Mouse (Mus musculus) heart, embryonic 13.5 days (tissue): ENCODE measurements around the gene Xlr3c. TPM values are rescaled to one million over a fixed set of nuclear protein-coding genes. Genes with fewer than 3 reads are reported as not detected.

Experiments
- polyA plus RNA-seq: library from polyadenylated mRNA; unstranded; fragments of >200 nt; fragmentation: Nextera tagmentation; extraction: Ambion mirVana; gene quantifications from 2 replicates; pipeline ENCODE4 v1.2.1, GENCODE M21; 2015

Gene Xlr3c
- polyA plus RNA-seq, 1 experiment from 2014 or later = not detected

Other genes starting within 250 kb of the Xlr3c start
- 0.16 TPM in 1 of 2 replicates, not detected in the other for gene Pnma5, start 228.3 kb downstream of the Xlr3c start, polyA plus RNA-seq
- gene Pnma3, start 200.6 kb downstream of the Xlr3c start, polyA plus RNA-seq = not detected in 2 replicates
- gene Xlr4a, start 182.9 kb downstream of the Xlr3c start, polyA plus RNA-seq = 0.44 and 0.78 TPM in 2 replicates
- 1.2 and 1.4 TPM in 2 replicates for gene Xlr3a, start 168.3 kb downstream of the Xlr3c start, polyA plus RNA-seq
- gene Gm14685, start 148.3 kb downstream of the Xlr3c start, polyA plus RNA-seq = not detected in 2 replicates
- not detected in 2 replicates for gene Xlr5b, start 116.6 kb downstream of the Xlr3c start, polyA plus RNA-seq
- gene DXBay18, start 115.9 kb downstream of the Xlr3c start, polyA plus RNA-seq = not detected in 2 replicates
- gene Spin2d, start 88.4 kb downstream of the Xlr3c start, polyA plus RNA-seq = not detected in 2 replicates
- 4.5 and 7.1 TPM in 2 replicates for gene Xlr3b, start 73.2 kb downstream of the Xlr3c start, polyA plus RNA-seq
- gene Xlr4b, start 51.1 kb downstream of the Xlr3c start, polyA plus RNA-seq = 0.52 and 1.0 TPM in 2 replicates
- 8.2 and 8.5 TPM in 2 replicates for gene F8a, start 37.1 kb downstream of the Xlr3c start, polyA plus RNA-seq
- 0.27 TPM in 1 of 2 replicates, not detected in the other for gene Xlr4c, start 22.3 kb downstream of the Xlr3c start, polyA plus RNA-seq
- not detected in 2 replicates for gene Xlr5a, start 27.6 kb upstream of the Xlr3c start, polyA plus RNA-seq
- gene Xlr5c, start 27.6 kb upstream of the Xlr3c start, polyA plus RNA-seq = not detected in 2 replicates
- not detected in 2 replicates for gene Gm45015, start 71.5 kb upstream of the Xlr3c start, polyA plus RNA-seq
- 8.0 and 8.7 TPM in 2 replicates for gene Zfp275, start 77.2 kb upstream of the Xlr3c start, polyA plus RNA-seq
- gene Gm18336, start 133.3 kb upstream of the Xlr3c start, polyA plus RNA-seq = not detected in 2 replicates
- gene Zfp92, start 145.7 kb upstream of the Xlr3c start, polyA plus RNA-seq = not detected in 2 replicates
- gene Trex2, start 170.0 kb upstream of the Xlr3c start, polyA plus RNA-seq = not detected in 2 replicates
- 52.1 and 61.7 TPM in 2 replicates for gene Haus7, start 193.7 kb upstream of the Xlr3c start, polyA plus RNA-seq
- 76.0 and 87.0 TPM in 2 replicates for gene Bgn, start 218.2 kb upstream of the Xlr3c start, polyA plus RNA-seq
- gene Atp2b3, start 237.7 kb upstream of the Xlr3c start, polyA plus RNA-seq = 0.32 and 0.56 TPM in 2 replicates